Mouse (Mus musculus) limb, embryonic 15.5 days (tissue): ENCODE results near the gene Gga3. TPM values are rescaled to one million over a fixed set of nuclear protein-coding genes. Genes with fewer than 3 reads are reported as not detected.

Experiments used
- ATAC-seq: fragments of 200-750 bp; cut with Nextera tagmentation; 2 replicates; pipeline ENCODE4 v1.8.0; 2017; ENCODE audit warnings: low read depth, moderate TSS enrichment; ENCODE audit not compliant: insufficient number of reproducible peaks, low FRiP score, low TSS enrichment
- H3K27ac ChIP-seq: fragments of 300-500 bp; sonication (generic); 2 replicates; pipeline ENCODE4 v1.5.1; 2015; ENCODE audit warnings: moderate library complexity, mild to moderate bottlenecking, inconsistent platforms
- H3K27me3 ChIP-seq: fragments of 300-500 bp; sonication (generic); 2 replicates; pipeline ENCODE4 v1.6.1; 2015; ENCODE audit warnings: inconsistent platforms
- H3K36me3 ChIP-seq: fragments of 300-500 bp; sonication (generic); 2 replicates; pipeline ENCODE4 v1.6.1; 2015; ENCODE audit warnings: inconsistent platforms
- H3K4me1 ChIP-seq: fragments of 300-500 bp; sonication (generic); 2 replicates; pipeline ENCODE4 v1.6.1; 2015; ENCODE audit warnings: inconsistent platforms
- H3K4me2 ChIP-seq: fragments of 300-500 bp; sonication (generic); 2 replicates; pipeline ENCODE4 v1.6.1; 2015; ENCODE audit warnings: mild to moderate bottlenecking, inconsistent platforms
- H3K4me3 ChIP-seq: fragments of 300-500 bp; sonication (generic); 2 replicates; pipeline ENCODE4 v1.5.1; 2015; ENCODE audit warnings: mild to moderate bottlenecking, inconsistent platforms
- H3K9ac ChIP-seq: fragments of 300-500 bp; sonication (generic); 2 replicates; pipeline ENCODE4 v1.6.1; 2015; ENCODE audit warnings: inconsistent platforms
- H3K9me3 ChIP-seq: fragments of 300-500 bp; sonication (generic); 2 replicates; pipeline ENCODE4 v1.6.1; 2016; ENCODE audit warnings: inconsistent platforms
- WGBS: fragments of 180-500 bp; shearing (Covaris S2); methylation state at CpG from one replicate; pipeline ENCODE4 v1.1.7; 2015; 5-methylcytosine and 5-hydroxymethylcytosine counted together
- polyA plus RNA-seq: library from polyadenylated mRNA; unstranded; fragments of >200 nt; fragmentation: Nextera tagmentation; extraction: Ambion mirVana; gene quantifications from 2 replicates; pipeline ENCODE4 v1.2.1, GENCODE M21; 2015

Gene Gga3
- polyA plus RNA-seq, 1 experiment from 2014 or later: 17.5 TPM

GRCm38 (mm10) chr11:115584376-115585073 lies 19.3 kb downstream of the Gga3 start:
- 85% methylated on average over 10 of the region's 10 CpGs for WGBS
- Histone ChIP-seq H3K4me2 (no peak overlapping the region), H3K9ac (no peak overlapping the region), H3K4me3 (no peak overlapping the region), H3K27ac (no peak overlapping the region; the same call in 1 of the 2 replicates), H3K36me3 (peaks cover 92% of the 10 kb centered on the region), H3K9me3 (no peaks in the 10 kb centered on the region), H3K4me1 (no peaks in the 10 kb centered on the region), H3K27me3 (no peaks in the 10 kb centered on the region)
- no peak for ATAC-seq

GRCm38 (mm10) chr11:115582913-115583606 lies 20.8 kb downstream of the Gga3 start:
- Histone ChIP-seq H3K9me3 (no peaks in the 10 kb centered on the region), H3K4me1 (no peaks in the 10 kb centered on the region), H3K27ac (no peak overlapping the region), H3K9ac (no peak overlapping the region), H3K4me3 (no peak overlapping the region), H3K36me3 (peaks cover 96% of the 10 kb centered on the region), H3K4me2 (no peak overlapping the region), H3K27me3 (no peaks in the 10 kb centered on the region)
- no peak for ATAC-seq
- WGBS: 80% methylated on average over 10 of the region's 10 CpGs

GRCm38 (mm10) chr11:115579080-115579479 lies 24.8 kb downstream of the Gga3 start:
- no peaks in the 10 kb centered on the region for H3K4me1 ChIP-seq
- ATAC-seq: no peak
- no peaks in the 10 kb centered on the region for H3K9me3 ChIP-seq
- no peaks in the 10 kb centered on the region for H3K27me3 ChIP-seq
- no peak overlapping the region for H3K4me3 ChIP-seq
- H3K27ac ChIP-seq: no peak overlapping the region
- H3K9ac ChIP-seq: no peak overlapping the region
- peaks cover 68% of the 10 kb centered on the region for H3K36me3 ChIP-seq
- no peak overlapping the region for H3K4me2 ChIP-seq

GRCm38 (mm10) chr11:115564961-115565360 lies 38.9 kb downstream of the Gga3 start:
- Histone ChIP-seq H3K4me2 (peak overlapping the region; percentile 67), H3K27me3 (no peaks in the 10 kb centered on the region), H3K9ac (peak overlapping the region; percentile 62), H3K27ac (no peak overlapping the region), H3K4me3 (peak overlapping the region; percentile 74), H3K9me3 (no peaks in the 10 kb centered on the region), H3K36me3 (peaks cover 42% of the 10 kb centered on the region), H3K4me1 (peaks cover 14% of the 10 kb centered on the region)
- WGBS: 15% methylated on average over 7 of the region's 7 CpGs
- no peak for ATAC-seq

GRCm38 (mm10) chr11:115564064-115564809 lies 39.6 kb downstream of the Gga3 start, which contains the start of gene Nup85:
TSS of gene Nup85 (plus strand) at chr11:115564434.
- Histone ChIP-seq H3K4me2 (peak within 1 kb of the TSS; percentile 67), H3K9me3 (no peaks in the 10 kb centered on the region), H3K4me3 (peak within 1 kb of the TSS; percentile 74), H3K27me3 (no peaks in the 10 kb centered on the region), H3K9ac (peak within 1 kb of the TSS; percentile 62), H3K36me3 (peaks cover 35% of the 10 kb centered on the region), H3K4me1 (peaks cover 14% of the 10 kb centered on the region), H3K27ac (peak within 1 kb of the TSS; percentile 71)
- peak; percentile 88 for ATAC-seq
- 0% methylated on average over 42 of the region's 42 CpGs for WGBS

GRCm38 (mm10) chr11:115563406-115563805 lies 40.4 kb downstream of the Gga3 start:
- 41% methylated on average over 4 of the region's 4 CpGs for WGBS
- H3K9ac ChIP-seq: no peak overlapping the region
- H3K27me3 ChIP-seq: no peaks in the 10 kb centered on the region
- H3K4me1 ChIP-seq: peaks cover 14% of the 10 kb centered on the region
- H3K27ac ChIP-seq: peak overlapping the region; percentile 71
- peak overlapping the region; percentile 74 for H3K4me3 ChIP-seq
- peaks cover 27% of the 10 kb centered on the region for H3K36me3 ChIP-seq
- no peaks in the 10 kb centered on the region for H3K9me3 ChIP-seq
- ATAC-seq: no peak; the same call in 1 of the 2 replicates
- H3K4me2 ChIP-seq: peak overlapping the region; percentile 67

- no peak for ATAC-seq
- no peaks in the 10 kb centered on the region for H3K27me3 ChIP-seq
- H3K27ac ChIP-seq: no peak overlapping the region
- H3K9ac ChIP-seq: no peak overlapping the region
- 76% methylated on average over 17 of the region's 17 CpGs for WGBS
- H3K4me2 ChIP-seq: no peak overlapping the region
- H3K4me3 ChIP-seq: no peak overlapping the region
- no peaks in the 10 kb centered on the region for H3K4me1 ChIP-seq
- no peaks in the 10 kb centered on the region for H3K9me3 ChIP-seq
- H3K36me3 ChIP-seq: no peaks in the 10 kb centered on the region
Measured at GRCm38 (mm10) chr11:115555717-115556116, 48.1 kb downstream of the Gga3 start.

GRCm38 (mm10) chr11:115552783-115553182 lies 51.1 kb downstream of the Gga3 start:
- no peak for ATAC-seq
- Histone ChIP-seq H3K27ac (no peak overlapping the region), H3K4me2 (no peak overlapping the region), H3K4me3 (no peak overlapping the region), H3K9me3 (no peaks in the 10 kb centered on the region), H3K9ac (no peak overlapping the region), H3K4me1 (no peaks in the 10 kb centered on the region), H3K36me3 (no peaks in the 10 kb centered on the region), H3K27me3 (no peaks in the 10 kb centered on the region)
- 56% methylated on average over 4 of the region's 4 CpGs for WGBS

GRCm38 (mm10) chr11:115543571-115543970 lies 60.3 kb downstream of the Gga3 start:
- peaks cover 4% of the 10 kb centered on the region; the same call in 1 of the 2 replicates for H3K27me3 ChIP-seq
- H3K4me2 ChIP-seq: no peak overlapping the region
- H3K9ac ChIP-seq: no peak overlapping the region
- ATAC-seq: no peak
- H3K9me3 ChIP-seq: no peaks in the 10 kb centered on the region
- no peaks in the 10 kb centered on the region for H3K4me1 ChIP-seq
- no peak overlapping the region for H3K4me3 ChIP-seq
- H3K27ac ChIP-seq: no peak overlapping the region
- WGBS: 62% methylated on average over 4 of the region's 4 CpGs
- no peaks in the 10 kb centered on the region for H3K36me3 ChIP-seq

- H3K36me3 ChIP-seq: peaks cover 10% of the 10 kb centered on the region
- no peak overlapping the region for H3K27ac ChIP-seq
- 65% methylated on average over 2 of the region's 2 CpGs for WGBS
- H3K9ac ChIP-seq: no peak overlapping the region
- H3K27me3 ChIP-seq: no peaks in the 10 kb centered on the region
- H3K4me3 ChIP-seq: no peak overlapping the region
- H3K4me1 ChIP-seq: peaks cover 12% of the 10 kb centered on the region
- H3K9me3 ChIP-seq: no peaks in the 10 kb centered on the region
- no peak for ATAC-seq
- no peak overlapping the region for H3K4me2 ChIP-seq
Measured at GRCm38 (mm10) chr11:115538045-115538444, 65.8 kb downstream of the Gga3 start.

- H3K4me3 ChIP-seq: peak overlapping the region; percentile 61; the same call in 1 of the 2 replicates
- H3K4me1 ChIP-seq: peaks cover 12% of the 10 kb centered on the region
- H3K27ac ChIP-seq: peak overlapping the region; percentile 100
- H3K4me2 ChIP-seq: peak overlapping the region; percentile 55
- no peaks in the 10 kb centered on the region for H3K9me3 ChIP-seq
- 87% methylated on average over 10 of the region's 10 CpGs for WGBS
- no peak overlapping the region for H3K9ac ChIP-seq
- H3K27me3 ChIP-seq: no peaks in the 10 kb centered on the region
- peaks cover 21% of the 10 kb centered on the region for H3K36me3 ChIP-seq
- ATAC-seq: no peak
Measured at GRCm38 (mm10) chr11:115536856-115537568, 66.8 kb downstream of the Gga3 start.
